Mouse (Mus musculus) liver, adult 2 months (tissue): ENCODE measurements around the gene Lrig1. TPM values are rescaled to one million over a fixed set of nuclear protein-coding genes. Genes with fewer than 3 reads are reported as not detected.

Experiments used
- DNase-seq: peaks from one replicate; pipeline ENCODE4 v3.0.0-alpha.2; 2011; ENCODE audit warnings: low read depth, low spot score; ENCODE audit errors: extremely low read depth
- H3K27ac ChIP-seq: fragments of 200-500 bp; replicated peaks from 2 replicates; pipeline ENCODE4 v1.5.1; 2012; ENCODE audit warnings: low read depth, mild to moderate bottlenecking, control low read depth, inconsistent platforms, low read length; ENCODE audit not compliant: insufficient read depth
- H3K27me3 ChIP-seq: fragments of 200-500 bp; 2 replicates; pipeline ENCODE4 v1.6.1; 2012; ENCODE audit warnings: mild to moderate bottlenecking, moderate library complexity, low read length, inconsistent platforms; ENCODE audit not compliant: control insufficient read depth, insufficient read depth
- H3K36me3 ChIP-seq: fragments of 200-500 bp; 2 replicates; pipeline ENCODE4 v1.6.1; 2012; ENCODE audit warnings: low read length, inconsistent platforms; ENCODE audit not compliant: control insufficient read depth, insufficient read depth
- H3K4me1 ChIP-seq: fragments of 200-500 bp; 2 replicates; pipeline ENCODE4 v1.6.1; 2011; ENCODE audit warnings: low read length; ENCODE audit not compliant: control insufficient read depth, insufficient read depth
- H3K4me3 ChIP-seq: fragments of 200-500 bp; 2 replicates; pipeline ENCODE4 v1.5.1; 2011; ENCODE audit warnings: low read depth, mild to moderate bottlenecking, control low read depth, low read length, moderate library complexity; ENCODE audit not compliant: insufficient read depth
- H3K79me2 ChIP-seq: fragments of 200-500 bp; 2 replicates; pipeline ENCODE4 v1.6.1; 2012; ENCODE audit warnings: inconsistent platforms, mild to moderate bottlenecking, low read length, moderate library complexity; ENCODE audit not compliant: control insufficient read depth, insufficient read depth
- H3K9ac ChIP-seq: fragments of 200-500 bp; 2 replicates; pipeline ENCODE4 v1.6.1; 2012; ENCODE audit warnings: low read depth, mild to moderate bottlenecking, control low read depth, inconsistent platforms, low read length
- CTCF ChIP-seq: fragments of 200-500 bp; IDR thresholded peaks from 2 replicates; pipeline ENCODE4 v1.5.1; 2011; ENCODE audit warnings: low read depth, low read length, control low read depth
- POLR2A ChIP-seq: fragments of 200-500 bp; IDR thresholded peaks from 2 replicates; pipeline ENCODE4 v1.6.1; 2011; ENCODE audit warnings: low read length, control low read depth; ENCODE audit not compliant: insufficient read depth; ENCODE audit errors: extremely low read depth
- WGBS: fragments of 180-500 bp; shearing (Covaris S2); methylation state at CpG from one replicate; pipeline ENCODE4 v1.1.7; 2018; 5-methylcytosine and 5-hydroxymethylcytosine counted together
- polyA plus RNA-seq: library from polyadenylated mRNA; depleted of rRNA; stranded (reverse); fragments of >200 nt; gene quantifications from 2 replicates; pipeline ENCODE4 v1.2.3, GENCODE M21; 2012
- total RNA-seq: library from RNA; depleted of rRNA; stranded (reverse); fragments of >200 nt; gene quantifications from 2 replicates; pipeline ENCODE4 v1.2.3, GENCODE M21; 2014

Gene Lrig1
- total and polyA plus RNA-seq, 2 experiments, result 12.4 to 14.8 TPM

DNA sequence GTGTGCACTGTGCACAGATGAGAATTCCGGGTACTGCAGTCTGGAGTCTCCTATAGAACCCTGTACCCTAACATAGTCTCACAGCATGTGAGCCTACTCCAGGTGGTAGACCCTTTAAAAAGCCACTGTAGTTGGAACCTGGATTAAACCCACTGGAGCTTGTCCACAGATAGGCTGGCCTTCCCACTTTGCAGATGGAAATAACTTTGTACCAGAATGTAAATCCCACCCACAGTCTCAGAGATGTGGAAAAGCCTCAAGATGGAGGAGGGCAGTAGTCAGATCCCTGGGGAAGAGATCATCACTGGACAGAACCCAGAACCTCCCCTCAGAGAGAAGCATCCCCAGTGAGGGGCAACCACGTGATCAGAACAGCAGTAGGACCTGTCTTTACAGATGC lies 56.0 kb downstream of the Lrig1 start:
- H3K36me3 ChIP-seq, result no peaks in the 10 kb centered on the region
- 87% methylated on average over 2 of the region's 2 CpGs for WGBS
- no peak overlapping the region for H3K4me3 ChIP-seq
- DNase-seq, result no peak
- H3K4me1 ChIP-seq, result peaks cover 33% of the 10 kb centered on the region
- H3K9ac ChIP-seq, result no peak overlapping the region
- peaks cover 28% of the 10 kb centered on the region for H3K79me2 ChIP-seq
- TF ChIP-seq POLR2A (no peak), CTCF (no peak)
- H3K27ac ChIP-seq, result no peak overlapping the region
- no peaks in the 10 kb centered on the region for H3K27me3 ChIP-seq

GRCm38 (mm10) chr6:94642048-94642447 lies 57.9 kb downstream of the Lrig1 start:
- no peak for TF ChIP-seq POLR2A
- no peak for TF ChIP-seq CTCF
- Histone ChIP-seq H3K27ac (no peak overlapping the region), H3K27me3 (no peaks in the 10 kb centered on the region), H3K36me3 (no peaks in the 10 kb centered on the region), H3K4me1 (peaks cover 25% of the 10 kb centered on the region), H3K4me3 (no peak overlapping the region), H3K79me2 (peaks cover 28% of the 10 kb centered on the region), H3K9ac (no peak overlapping the region)
- no peak for DNase-seq
- WGBS, result 92% methylated on average over 1 of the region's 1 CpGs

DNA sequence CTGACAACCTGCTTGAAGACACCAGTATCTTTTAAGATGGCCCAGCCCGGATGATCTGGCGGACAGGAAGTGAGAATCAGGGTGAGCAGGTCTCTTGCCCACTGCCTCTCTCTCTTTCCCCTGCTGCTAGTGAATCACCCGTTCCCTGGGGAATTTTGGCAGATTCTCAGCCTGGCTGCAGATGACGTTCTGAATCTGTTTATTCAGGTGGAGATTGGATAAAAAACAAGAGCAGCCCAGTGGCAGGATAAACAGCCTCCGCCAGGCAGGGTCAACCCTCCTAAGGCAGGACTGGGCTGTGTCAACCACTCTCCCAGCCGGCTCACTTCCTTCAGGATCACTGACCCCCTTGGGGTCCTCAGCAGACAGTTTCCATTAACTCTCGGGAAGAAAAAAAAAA lies 59.7 kb downstream of the Lrig1 start:
- Histone ChIP-seq H3K9ac (peak overlapping the region; percentile 37; the same call in 1 of the 2 replicates), H3K79me2 (peaks cover 19% of the 10 kb centered on the region), H3K36me3 (no peaks in the 10 kb centered on the region), H3K4me3 (no peak overlapping the region), H3K4me1 (peaks cover 17% of the 10 kb centered on the region), H3K27me3 (no peaks in the 10 kb centered on the region), H3K27ac (peak overlapping the region; percentile 66)
- 14% methylated on average over 7 of the region's 7 CpGs for WGBS
- TF ChIP-seq POLR2A (no peak), CTCF (0 out of 2 replicates have a peak, but pooled peaks have one; percentile 2)
- DNase-seq, result peak; percentile 88

DNA sequence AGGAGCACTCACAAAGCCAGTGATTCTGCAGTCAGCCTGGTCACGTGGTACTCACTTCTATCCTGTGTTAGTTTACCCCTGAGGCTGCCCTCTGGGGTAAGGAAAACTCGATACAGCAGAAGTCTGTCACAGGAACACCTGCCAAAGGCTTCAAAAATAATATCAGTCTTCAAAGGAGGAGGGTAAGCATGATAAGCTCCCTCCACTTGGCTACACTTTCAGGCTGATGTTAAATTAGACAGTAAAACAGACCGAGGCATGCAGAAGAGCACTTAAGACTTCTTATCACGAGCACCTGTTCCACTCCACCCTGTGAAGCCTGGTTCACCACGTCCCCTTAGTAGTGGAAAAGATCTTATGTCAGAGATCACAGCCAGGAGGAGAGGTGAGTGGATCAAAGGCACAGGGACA lies 62.9 kb downstream of the Lrig1 start:
- peaks cover 16% of the 10 kb centered on the region for H3K4me1 ChIP-seq
- 65% methylated on average over 5 of the region's 5 CpGs for WGBS
- DNase-seq, result peak; percentile 43
- TF ChIP-seq POLR2A, result no peak
- TF ChIP-seq CTCF, result no peak
- no peaks in the 10 kb centered on the region for H3K36me3 ChIP-seq
- H3K9ac ChIP-seq, result no peak overlapping the region
- H3K27me3 ChIP-seq, result no peaks in the 10 kb centered on the region
- H3K27ac ChIP-seq, result no peak overlapping the region
- H3K79me2 ChIP-seq, result peaks cover 16% of the 10 kb centered on the region; the same call in 1 of the 2 replicates
- H3K4me3 ChIP-seq, result no peak overlapping the region

GRCm38 (mm10) chr6:94635343-94635742 lies 64.6 kb downstream of the Lrig1 start:
- no peak for DNase-seq
- H3K36me3 ChIP-seq, result no peaks in the 10 kb centered on the region
- H3K9ac ChIP-seq, result no peak overlapping the region
- TF ChIP-seq CTCF (no peak), POLR2A (no peak)
- H3K4me3 ChIP-seq, result no peak overlapping the region
- H3K27me3 ChIP-seq, result no peaks in the 10 kb centered on the region
- peaks cover 16% of the 10 kb centered on the region; the same call in 1 of the 2 replicates for H3K79me2 ChIP-seq
- WGBS, result 76% methylated on average over 1 of the region's 1 CpGs
- no peak overlapping the region for H3K27ac ChIP-seq
- H3K4me1 ChIP-seq, result peaks cover 21% of the 10 kb centered on the region

GRCm38 (mm10) chr6:94634710-94635109 lies 65.2 kb downstream of the Lrig1 start:
- Histone ChIP-seq H3K36me3 (no peaks in the 10 kb centered on the region), H3K4me1 (peaks cover 16% of the 10 kb centered on the region), H3K79me2 (peaks cover 16% of the 10 kb centered on the region; the same call in 1 of the 2 replicates), H3K27me3 (no peaks in the 10 kb centered on the region), H3K27ac (no peak overlapping the region), H3K9ac (no peak overlapping the region), H3K4me3 (no peak overlapping the region)
- no peak for TF ChIP-seq POLR2A
- no peak for TF ChIP-seq CTCF
- WGBS, result 84% methylated on average over 9 of the region's 9 CpGs
- DNase-seq, result no peak
